Mouse (Mus musculus): ENCODE measurements around the gene Olfr130.

GRCm38 (mm10) chr17:38026297-38026696 is 37.4 kb upstream of the Olfr130 start:
- TF ChIP-seq POLR2A (IDR thresholded peaks at IDR 0.05; ENCODE audit: borderline replicate concordance, insufficient read depth, low read length) (no peak), CTCF (IDR thresholded peaks at IDR 0.05; ENCODE audit: borderline replicate concordance, insufficient read depth, low read depth, low read length) (no peak)
